Mouse (Mus musculus): ENCODE measurements at regions not wholly inside any gene's neighbourhood (a gene's known extent, or its start where the extent isn't known, plus 50 kb on each side); places are given as distances from the start of the nearest gene placed in this dataset.

DNA sequence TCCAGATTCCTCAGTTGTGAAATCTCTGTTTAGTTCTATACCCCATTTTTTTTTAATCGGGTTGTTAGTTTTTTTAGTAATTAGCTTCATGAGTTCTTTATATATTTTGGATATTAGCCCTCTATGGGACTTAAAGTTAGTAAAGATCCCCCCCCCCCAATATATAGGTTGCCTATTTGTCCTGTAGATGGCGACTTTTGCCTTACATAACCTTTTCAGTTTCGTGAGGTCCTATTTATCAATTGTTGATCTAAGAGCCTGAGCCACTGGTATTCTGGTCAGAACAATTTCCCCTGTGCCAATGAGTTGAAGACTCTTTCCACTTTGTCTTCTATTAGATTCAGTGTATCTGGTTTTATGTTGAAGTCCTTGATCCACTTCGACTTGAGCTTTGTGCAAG, 80.0 kb upstream of the Hpgds start:
- H3K9ac ChIP-seq = no peak overlapping the region
- ATAC-seq = no peak
- WGBS = 70% methylated on average over 4 of the region's 4 CpGs

DNA sequence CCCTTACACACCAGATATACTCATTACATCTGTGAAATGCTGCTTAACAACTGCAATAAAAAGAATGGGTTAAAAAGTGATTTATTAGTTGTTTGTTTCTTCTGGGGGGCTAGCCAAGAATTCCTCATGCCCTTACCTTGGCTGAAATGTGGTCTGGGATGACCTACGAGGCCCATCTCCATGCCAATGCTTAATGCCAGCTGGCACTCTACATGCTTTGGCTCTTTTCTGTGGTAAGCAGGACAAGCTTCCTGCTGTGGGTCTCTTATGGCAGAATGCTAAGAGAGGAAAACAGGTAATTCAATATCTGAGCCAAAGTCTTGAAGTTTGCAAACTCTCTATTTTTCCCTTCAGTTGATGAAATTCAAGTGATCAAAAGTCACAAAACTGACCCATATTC, 117.9 kb upstream of the Hpgds start:
- Histone ChIP-seq H3K27ac (ENCODE audit: low read depth, low read length) (no peak overlapping the region), H3K4me3 (ENCODE audit: low read depth, low read length) (no peak overlapping the region), H3K27me3 (ENCODE audit: insufficient read depth, low read length) (no peaks in the 10 kb centered on the region), H3K4me1 (ENCODE audit: insufficient read depth) (no peaks in the 10 kb centered on the region), H3K36me3 (ENCODE audit: insufficient read depth) (no peaks in the 10 kb centered on the region), H3K4me2 (ENCODE audit: low read depth) (no peak overlapping the region), H3K9ac (no peak overlapping the region), H3K9me3 (ENCODE audit: low read length) (no peaks in the 10 kb centered on the region)
- no peak for ATAC-seq
- no peak for TF ChIP-seq CTCF (IDR thresholded peaks at IDR 0.05; ENCODE audit: low read depth)
- no peak for DNase-seq
- WGBS = 59% methylated on average over 1 of the region's 1 CpGs

More for the DNA sequence above, 80.0 kb upstream of the Hpgds start:
- no peak overlapping the region for H3K4me3 ChIP-seq (ENCODE audit: low read depth, low read length)
- DNase-seq = no peak
- H3K27me3 ChIP-seq (ENCODE audit: insufficient read depth, low read length) = no peaks in the 10 kb centered on the region
- no peak for TF ChIP-seq CTCF (IDR thresholded peaks at IDR 0.05; ENCODE audit: low read depth)
- H3K36me3 ChIP-seq (ENCODE audit: insufficient read depth) = no peaks in the 10 kb centered on the region
- no peaks in the 10 kb centered on the region for H3K4me1 ChIP-seq (ENCODE audit: insufficient read depth)
- no peaks in the 10 kb centered on the region for H3K9me3 ChIP-seq (ENCODE audit: low read length)
- no peak overlapping the region for H3K4me2 ChIP-seq (ENCODE audit: low read depth)
- no peak overlapping the region for H3K27ac ChIP-seq (ENCODE audit: low read depth, low read length)

DNA sequence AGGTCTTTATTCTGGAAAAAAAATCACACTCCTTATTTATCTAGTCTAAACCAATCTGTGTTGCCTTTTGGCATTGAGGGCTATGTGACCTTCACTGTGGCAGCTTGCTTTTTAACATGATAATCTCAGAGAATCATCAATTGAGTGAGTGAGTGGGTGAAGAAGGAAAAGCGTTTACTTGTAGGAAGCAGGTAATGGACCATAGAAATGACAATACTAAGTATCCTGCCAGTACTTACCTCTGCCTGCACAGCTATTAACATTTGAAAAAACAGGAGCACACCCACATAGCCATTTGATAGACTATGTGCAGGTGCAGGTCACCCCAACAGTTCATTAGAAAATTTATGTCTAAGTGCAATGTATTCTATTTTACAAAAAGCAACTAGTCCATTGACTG, 110.2 kb upstream of the C130060K24Rik start:
- Histone ChIP-seq H3K4me3 (ENCODE audit: low read depth, low read length) (no peak overlapping the region), H3K4me2 (ENCODE audit: low read depth) (no peak overlapping the region), H3K36me3 (ENCODE audit: insufficient read depth) (no peaks in the 10 kb centered on the region), H3K27ac (ENCODE audit: low read depth, low read length) (no peak overlapping the region), H3K27me3 (ENCODE audit: insufficient read depth, low read length) (no peaks in the 10 kb centered on the region), H3K9me3 (ENCODE audit: low read length) (no peaks in the 10 kb centered on the region), H3K4me1 (ENCODE audit: insufficient read depth) (no peaks in the 10 kb centered on the region), H3K9ac (no peak overlapping the region)
- TF ChIP-seq CTCF (IDR thresholded peaks at IDR 0.05; ENCODE audit: low read depth) = no peak
- DNase-seq (no peak), ATAC-seq (no peak)
- 91% methylated on average over 1 of the region's 1 CpGs for WGBS

DNA sequence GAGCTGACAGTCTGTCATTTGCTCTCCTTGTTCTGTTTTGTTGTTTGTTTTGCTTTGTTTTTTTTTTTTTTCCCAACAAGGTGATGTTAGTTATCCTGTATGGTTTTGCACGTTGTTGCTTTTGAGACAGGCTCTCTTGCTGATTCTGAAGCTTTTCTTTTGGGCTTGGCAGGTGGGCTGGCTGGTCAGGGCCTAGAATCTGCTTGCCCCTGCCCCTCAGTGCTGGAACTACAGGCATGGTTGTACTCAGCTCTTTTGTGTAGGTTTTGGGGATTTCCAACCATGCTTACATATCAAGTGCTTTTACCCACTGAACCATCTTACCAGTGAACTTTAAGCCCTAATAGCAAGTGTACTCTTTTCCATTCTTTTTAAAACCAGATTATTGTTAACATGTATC, 70.7 kb upstream of the C130060K24Rik start:
- 3% methylated on average over 1 of the region's 1 CpGs for WGBS
- Histone ChIP-seq H3K4me3 (ENCODE audit: low read depth, low read length) (no peak overlapping the region), H3K27me3 (ENCODE audit: insufficient read depth, low read length) (no peaks in the 10 kb centered on the region), H3K4me1 (ENCODE audit: insufficient read depth) (no peaks in the 10 kb centered on the region), H3K9ac (no peak overlapping the region), H3K9me3 (ENCODE audit: low read length) (0 out of 2 replicates have a peak, but pooled peaks cover 3% of the 10 kb centered on the region), H3K4me2 (ENCODE audit: low read depth) (no peak overlapping the region), H3K36me3 (ENCODE audit: insufficient read depth) (no peaks in the 10 kb centered on the region), H3K27ac (ENCODE audit: low read depth, low read length) (no peak overlapping the region)
- ATAC-seq = no peak
- DNase-seq = no peak
- TF ChIP-seq CTCF (IDR thresholded peaks at IDR 0.05; ENCODE audit: low read depth) = no peak

DNA sequence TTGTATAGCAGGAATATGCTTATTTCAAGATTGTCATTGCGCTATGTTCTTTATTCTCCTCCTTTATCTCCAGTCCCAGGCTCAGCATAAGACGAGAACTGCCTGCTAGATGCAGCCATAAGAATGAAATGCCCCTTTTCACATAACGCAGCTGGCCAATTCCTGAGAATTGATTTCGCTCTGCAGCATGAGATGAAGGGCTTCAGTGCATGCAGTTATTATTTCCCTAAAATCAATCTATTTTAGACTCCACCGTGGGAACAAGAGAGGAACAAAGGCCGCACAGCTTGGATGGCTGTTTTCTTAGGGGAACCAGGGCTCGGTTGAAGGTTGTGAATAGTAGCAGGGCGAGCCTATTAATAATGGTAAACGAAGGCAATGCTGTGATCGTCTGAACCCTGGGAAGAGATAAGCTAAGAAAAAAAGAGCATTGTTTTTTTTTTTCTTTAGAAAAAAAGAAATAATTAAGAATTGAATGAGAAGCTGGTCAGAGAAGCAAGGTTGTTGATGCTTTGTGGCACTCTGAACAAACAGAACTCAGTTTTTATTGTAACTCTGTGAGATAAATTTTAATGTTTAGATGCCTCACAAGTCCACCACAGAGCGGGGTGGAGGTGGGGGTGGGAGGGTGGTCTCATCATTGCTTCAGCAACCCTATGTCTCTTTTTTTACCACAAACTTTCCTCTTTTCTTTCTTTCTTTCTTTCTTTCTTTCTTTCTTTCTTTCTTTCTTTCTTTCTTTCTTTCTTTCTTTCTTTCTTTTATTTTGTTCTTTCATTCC, 69.9 kb upstream of the C130060K24Rik start:
- no peak overlapping the region for H3K4me2 ChIP-seq (ENCODE audit: low read depth)
- peak; percentile 29 for DNase-seq
- peak; percentile 25; the same call in 1 of the 2 replicates for ATAC-seq

DNA sequence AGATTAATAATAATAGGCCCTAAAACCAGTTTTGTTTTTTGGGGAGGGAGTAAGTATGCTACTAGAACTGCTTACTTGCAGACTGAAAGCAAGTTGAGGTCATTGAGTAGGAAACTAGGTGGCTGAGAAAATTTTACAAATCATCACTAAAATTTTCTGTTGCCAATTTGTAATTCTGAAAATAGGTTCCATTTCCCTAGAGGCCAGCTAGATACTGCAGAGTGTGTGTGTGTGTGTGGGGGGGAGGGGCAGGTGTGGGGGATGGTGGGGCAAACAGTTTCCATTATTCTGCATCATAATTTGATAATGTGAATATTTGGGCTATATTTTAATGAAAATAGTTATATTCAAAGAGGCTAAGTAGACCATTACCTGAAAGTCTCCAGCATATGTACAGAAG, 69.1 kb upstream of the C130060K24Rik start:
- Histone ChIP-seq H3K27me3 (ENCODE audit: insufficient read depth, low read length) (no peaks in the 10 kb centered on the region), H3K27ac (ENCODE audit: low read depth, low read length) (no peak overlapping the region), H3K4me2 (ENCODE audit: low read depth) (no peak overlapping the region), H3K4me1 (ENCODE audit: insufficient read depth) (no peaks in the 10 kb centered on the region), H3K9ac (no peak overlapping the region), H3K9me3 (ENCODE audit: low read length) (0 out of 2 replicates have a peak, but pooled peaks cover 3% of the 10 kb centered on the region), H3K4me3 (ENCODE audit: low read depth, low read length) (no peak overlapping the region), H3K36me3 (ENCODE audit: insufficient read depth) (no peaks in the 10 kb centered on the region)
- no peak for TF ChIP-seq CTCF (IDR thresholded peaks at IDR 0.05; ENCODE audit: low read depth)
- ATAC-seq (no peak), DNase-seq (no peak)

More for the DNA sequence above, 69.9 kb upstream of the C130060K24Rik start:
- Histone ChIP-seq H3K4me1 (ENCODE audit: insufficient read depth) (no peaks in the 10 kb centered on the region), H3K4me3 (ENCODE audit: low read depth, low read length) (no peak overlapping the region), H3K36me3 (ENCODE audit: insufficient read depth) (no peaks in the 10 kb centered on the region), H3K27ac (ENCODE audit: low read depth, low read length) (no peak overlapping the region), H3K9me3 (ENCODE audit: low read length) (0 out of 2 replicates have a peak, but pooled peaks cover 3% of the 10 kb centered on the region), H3K27me3 (ENCODE audit: insufficient read depth, low read length) (no peaks in the 10 kb centered on the region), H3K9ac (no peak overlapping the region)
- no peak for TF ChIP-seq CTCF (IDR thresholded peaks at IDR 0.05; ENCODE audit: low read depth)
- WGBS = 12% methylated on average over 11 of the region's 11 CpGs
